Mouse (Mus musculus): ENCODE results near the gene Uri1. TPM values are rescaled to one million over a fixed set of nuclear protein-coding genes. Genes with fewer than 3 reads are reported as not detected.

The Uri1 gene
- polyA plus RNA-seq, 1 experiment from 2014 or later = 54.0 TPM

DNA sequence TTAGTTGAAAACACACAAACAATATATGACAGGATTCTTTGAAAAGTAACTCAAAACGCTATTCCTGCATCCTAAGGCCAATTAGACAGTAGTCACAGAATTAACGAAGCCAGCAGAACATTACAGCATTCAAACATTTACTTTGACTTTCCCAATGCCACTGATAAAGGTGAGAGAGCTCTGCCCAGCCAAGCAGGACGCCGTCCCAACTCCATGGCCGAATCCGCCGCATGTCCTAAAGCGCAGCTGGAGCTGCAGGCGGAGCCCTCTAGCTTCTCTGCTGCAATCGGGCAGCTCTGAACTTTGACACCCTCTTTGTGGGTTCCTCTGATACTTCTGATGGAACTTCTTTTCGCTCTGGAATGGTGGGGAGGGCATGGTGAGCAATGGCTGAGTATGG, 62.1 kb downstream of the Uri1 start:
- ATAC-seq (ENCODE audit: insufficient number of reproducible peaks, insufficient read depth, low FRiP score, low TSS enrichment) = no peak
- Histone ChIP-seq H3K36me3 (peaks cover 58% of the 10 kb centered on the region), H3K9me3 (no peaks in the 10 kb centered on the region), H3K27ac (no peak overlapping the region), H3K4me3 (no peak overlapping the region), H3K4me2 (replicated peaks) (no peak overlapping the region), H3K4me1 (no peaks in the 10 kb centered on the region), H3K27me3 (no peaks in the 10 kb centered on the region), H3K9ac (no peak overlapping the region)
- WGBS = 93% methylated on average over 11 of the region's 11 CpGs

DNA sequence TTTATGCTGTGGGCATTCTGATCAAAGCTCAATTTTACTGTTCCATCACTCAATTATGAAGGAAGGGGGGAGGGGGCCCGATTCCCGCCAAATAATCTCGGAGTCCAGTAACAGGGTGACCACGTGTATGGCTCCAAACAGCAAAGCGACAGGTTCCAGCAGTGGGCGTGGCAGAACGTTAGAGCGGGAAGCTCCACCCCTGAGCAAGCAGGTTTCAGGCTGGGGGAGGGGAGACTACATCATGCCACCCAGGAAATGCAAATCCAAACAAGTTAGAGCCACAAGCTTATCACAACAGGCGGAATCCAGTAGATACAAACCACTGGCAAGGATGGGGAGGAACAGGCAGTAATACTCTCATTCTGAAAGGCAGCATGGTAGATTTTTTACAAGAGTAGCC, 71.5 kb downstream of the Uri1 start:
- no peak overlapping the region for H3K4me3 ChIP-seq
- ATAC-seq (ENCODE audit: insufficient number of reproducible peaks, insufficient read depth, low FRiP score, low TSS enrichment) = no peak
- no peak overlapping the region for H3K27ac ChIP-seq
- H3K9me3 ChIP-seq = no peaks in the 10 kb centered on the region
- 83% methylated on average over 9 of the region's 9 CpGs for WGBS
- H3K27me3 ChIP-seq = no peaks in the 10 kb centered on the region
- peaks cover 11% of the 10 kb centered on the region; the same call in 1 of the 2 replicates for H3K36me3 ChIP-seq
- no peak overlapping the region for H3K4me2 ChIP-seq (replicated peaks)
- H3K4me1 ChIP-seq = no peaks in the 10 kb centered on the region
- no peak overlapping the region for H3K9ac ChIP-seq

GRCm38 (mm10) chr7:37936459-37936858, 86.9 kb downstream of the Uri1 start:
- H3K36me3 ChIP-seq = 0 out of 2 replicates have a peak, but pooled peaks cover 6% of the 10 kb centered on the region
- no peaks in the 10 kb centered on the region for H3K27me3 ChIP-seq
- WGBS = 80% methylated on average over 8 of the region's 8 CpGs
- no peak overlapping the region for H3K4me2 ChIP-seq (replicated peaks)
- H3K9ac ChIP-seq = no peak overlapping the region
- no peak for ATAC-seq (ENCODE audit: insufficient number of reproducible peaks, insufficient read depth, low FRiP score, low TSS enrichment)
- no peaks in the 10 kb centered on the region for H3K9me3 ChIP-seq
- H3K27ac ChIP-seq = no peak overlapping the region
- H3K4me1 ChIP-seq = peaks cover 22% of the 10 kb centered on the region
- H3K4me3 ChIP-seq = no peak overlapping the region

DNA sequence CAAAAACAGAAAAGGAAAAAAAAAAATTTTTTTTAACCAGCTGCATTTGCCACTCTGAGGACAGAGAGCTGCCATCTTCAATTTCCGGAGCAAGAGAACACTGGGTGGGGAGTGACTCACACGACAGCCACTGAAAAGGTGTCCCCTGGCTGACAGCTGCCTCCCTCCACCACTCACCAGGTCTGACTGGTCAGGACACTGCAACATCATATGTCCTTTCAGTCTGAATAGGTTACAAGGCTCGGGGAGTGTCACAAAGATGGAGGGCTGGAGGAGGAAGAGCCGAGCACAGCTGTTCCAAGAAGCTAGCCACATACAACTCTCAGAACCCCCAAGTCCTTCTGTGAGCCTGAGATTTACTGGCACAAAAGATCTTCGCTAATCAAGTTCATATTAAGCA, 87.6 kb downstream of the Uri1 start:
- Histone ChIP-seq H3K27me3 (no peaks in the 10 kb centered on the region), H3K36me3 (0 out of 2 replicates have a peak, but pooled peaks cover 3% of the 10 kb centered on the region), H3K9me3 (no peaks in the 10 kb centered on the region), H3K27ac (no peak overlapping the region), H3K4me1 (peaks cover 27% of the 10 kb centered on the region), H3K4me2 (replicated peaks) (no peak overlapping the region), H3K9ac (no peak overlapping the region), H3K4me3 (no peak overlapping the region)
- WGBS = 72% methylated on average over 5 of the region's 5 CpGs
- ATAC-seq (ENCODE audit: insufficient number of reproducible peaks, insufficient read depth, low FRiP score, low TSS enrichment) = no peak

DNA sequence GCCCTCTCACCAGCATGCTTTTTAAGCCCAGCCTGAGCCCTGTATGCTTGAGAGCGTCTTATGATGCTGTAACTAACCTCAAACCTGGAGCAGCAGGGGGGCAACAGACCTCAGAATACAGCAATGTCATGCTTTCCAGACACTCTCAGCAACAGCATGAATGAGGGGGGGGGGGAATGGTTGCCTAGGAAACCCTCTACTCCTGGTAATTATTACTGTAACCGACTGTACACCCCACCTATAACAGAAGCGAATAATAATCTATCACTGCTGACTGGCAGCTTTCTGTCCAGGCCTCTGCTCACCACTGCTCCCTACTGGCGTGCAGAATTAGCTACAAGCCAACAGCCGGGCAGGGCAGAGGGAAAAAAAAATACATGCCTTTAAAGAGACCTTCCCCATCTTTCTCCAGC, 88.6 kb downstream of the Uri1 start:
- H3K27me3 ChIP-seq = no peaks in the 10 kb centered on the region
- 21% methylated on average over 5 of the region's 5 CpGs for WGBS
- H3K4me2 ChIP-seq (replicated peaks) = no peak overlapping the region
- no peak for ATAC-seq (ENCODE audit: insufficient number of reproducible peaks, insufficient read depth, low FRiP score, low TSS enrichment)
- no peak overlapping the region for H3K4me3 ChIP-seq
- H3K27ac ChIP-seq = no peak overlapping the region
- H3K36me3 ChIP-seq = no peaks in the 10 kb centered on the region
- peaks cover 30% of the 10 kb centered on the region for H3K4me1 ChIP-seq
- H3K9ac ChIP-seq = no peak overlapping the region
- no peaks in the 10 kb centered on the region for H3K9me3 ChIP-seq

GRCm38 (mm10) chr7:37933754-37934308, 89.5 kb downstream of the Uri1 start:
- Histone ChIP-seq H3K9me3 (no peaks in the 10 kb centered on the region), H3K27me3 (no peaks in the 10 kb centered on the region), H3K4me1 (peaks cover 30% of the 10 kb centered on the region), H3K9ac (no peak overlapping the region; the same call in 1 of the 2 replicates), H3K4me3 (no peak overlapping the region), H3K27ac (no peak overlapping the region), H3K4me2 (replicated peaks) (no peak overlapping the region), H3K36me3 (no peaks in the 10 kb centered on the region)
- 46% methylated on average over 9 of the region's 9 CpGs for WGBS
- no peak for ATAC-seq (ENCODE audit: insufficient number of reproducible peaks, insufficient read depth, low FRiP score, low TSS enrichment)

GRCm38 (mm10) chr7:37931631-37932030, 91.7 kb downstream of the Uri1 start:
- Histone ChIP-seq H3K9ac (no peak overlapping the region; the same call in 1 of the 2 replicates), H3K27ac (peak overlapping the region; percentile 54)
- peak; percentile 68; the same call in 1 of the 2 replicates for ATAC-seq (ENCODE audit: insufficient number of reproducible peaks, insufficient read depth, low FRiP score, low TSS enrichment)

DNA sequence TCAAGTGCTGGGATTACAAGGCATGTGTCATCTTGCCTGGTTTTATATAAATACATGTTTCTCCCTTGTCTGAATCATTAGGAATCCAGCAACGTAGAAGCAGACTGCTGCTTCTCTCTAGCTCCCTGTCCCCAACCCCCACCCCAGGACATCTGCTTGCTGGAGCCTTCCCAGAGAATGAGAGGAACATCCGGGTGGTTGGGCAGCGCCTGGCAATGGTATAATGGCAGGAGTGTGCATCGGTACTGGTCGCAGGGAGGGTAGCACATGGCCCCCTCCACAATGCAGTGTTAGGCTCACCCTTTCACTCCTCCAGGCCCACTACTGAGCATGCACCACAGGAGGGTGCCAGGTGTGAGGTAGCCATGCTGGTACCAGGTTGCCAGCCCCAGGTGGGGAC, 93.6 kb downstream of the Uri1 start:
- H3K27ac ChIP-seq = no peak overlapping the region
- no peak overlapping the region for H3K9ac ChIP-seq
- no peak for ATAC-seq (ENCODE audit: insufficient number of reproducible peaks, insufficient read depth, low FRiP score, low TSS enrichment)
- WGBS = 67% methylated on average over 5 of the region's 5 CpGs
- H3K27me3 ChIP-seq = no peaks in the 10 kb centered on the region
- H3K4me3 ChIP-seq = no peak overlapping the region
- H3K9me3 ChIP-seq = no peaks in the 10 kb centered on the region
- H3K4me2 ChIP-seq (replicated peaks) = no peak overlapping the region
- no peaks in the 10 kb centered on the region for H3K36me3 ChIP-seq
- peaks cover 29% of the 10 kb centered on the region for H3K4me1 ChIP-seq

More at GRCm38 (mm10) chr7:37931631-37932030, 91.7 kb downstream of the Uri1 start:
- WGBS = 18% methylated on average over 3 of the region's 3 CpGs
- H3K4me1 ChIP-seq = peaks cover 30% of the 10 kb centered on the region
- 0 out of 2 replicates have a peak overlapping the region, but pooled peaks have one; percentile 16 for H3K4me2 ChIP-seq (replicated peaks)
- H3K9me3 ChIP-seq = no peaks in the 10 kb centered on the region
- H3K27me3 ChIP-seq = no peaks in the 10 kb centered on the region
- no peaks in the 10 kb centered on the region for H3K36me3 ChIP-seq
- H3K4me3 ChIP-seq = no peak overlapping the region

DNA sequence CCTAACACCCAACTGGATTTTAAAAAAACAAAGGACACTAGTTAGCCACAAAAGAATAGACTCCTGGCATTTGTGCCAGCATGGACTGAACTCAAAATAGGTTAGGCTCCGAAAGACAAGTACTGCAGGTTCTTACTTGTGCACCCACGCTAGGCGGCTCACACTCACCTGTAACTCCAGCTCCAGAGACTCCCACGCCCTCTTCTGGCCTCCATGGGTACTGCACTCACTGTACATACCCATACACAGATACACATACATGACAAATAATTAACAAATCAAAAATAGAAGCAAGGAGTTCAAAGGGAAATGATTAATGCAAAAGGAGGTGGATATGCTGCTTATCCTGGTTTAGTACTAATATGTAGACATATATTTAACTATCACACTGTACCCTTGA, 100.4 kb downstream of the Uri1 start:
- no peaks in the 10 kb centered on the region for H3K9me3 ChIP-seq
- WGBS = 79% methylated on average over 4 of the region's 4 CpGs
- H3K4me2 ChIP-seq (replicated peaks) = no peak overlapping the region
- no peak overlapping the region for H3K27ac ChIP-seq
- H3K27me3 ChIP-seq = no peaks in the 10 kb centered on the region
- no peaks in the 10 kb centered on the region for H3K36me3 ChIP-seq
- H3K4me3 ChIP-seq = no peak overlapping the region
- no peak overlapping the region for H3K9ac ChIP-seq
- no peak for ATAC-seq (ENCODE audit: insufficient number of reproducible peaks, insufficient read depth, low FRiP score, low TSS enrichment)
- no peaks in the 10 kb centered on the region for H3K4me1 ChIP-seq

GRCm38 (mm10) chr7:37921681-37922430, 101.5 kb downstream of the Uri1 start:
- Histone ChIP-seq H3K9me3 (no peaks in the 10 kb centered on the region), H3K36me3 (no peaks in the 10 kb centered on the region), H3K4me1 (no peaks in the 10 kb centered on the region), H3K27ac (no peak overlapping the region), H3K4me2 (replicated peaks) (no peak overlapping the region), H3K4me3 (no peak overlapping the region), H3K27me3 (no peaks in the 10 kb centered on the region), H3K9ac (no peak overlapping the region)
- WGBS = 76% methylated on average over 17 of the region's 17 CpGs
- ATAC-seq (ENCODE audit: insufficient number of reproducible peaks, insufficient read depth, low FRiP score, low TSS enrichment) = no peak

DNA sequence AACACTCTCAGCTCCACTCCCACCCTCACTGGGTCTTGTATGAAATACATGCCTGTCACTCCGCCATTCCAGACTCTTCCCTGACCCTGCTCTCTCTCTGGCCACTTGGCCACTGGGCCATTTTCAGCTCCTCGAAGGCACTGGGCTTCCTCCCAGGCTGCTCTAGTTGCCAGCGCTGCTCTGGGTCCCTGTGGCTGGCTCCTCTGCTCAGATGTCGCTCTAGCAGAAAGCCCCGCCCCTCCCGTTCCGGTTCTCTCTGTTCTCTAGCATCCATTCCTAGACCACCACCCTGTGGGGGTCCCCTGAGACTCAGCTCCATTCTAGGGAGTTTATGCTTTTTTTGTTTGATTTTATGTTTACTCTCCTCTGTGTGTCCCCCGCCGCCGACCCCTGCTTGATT, 104.4 kb downstream of the Uri1 start:
- H3K27me3 ChIP-seq = no peaks in the 10 kb centered on the region
- H3K4me1 ChIP-seq = no peaks in the 10 kb centered on the region
- H3K4me3 ChIP-seq = no peak overlapping the region
- H3K9me3 ChIP-seq = no peaks in the 10 kb centered on the region
- no peak for ATAC-seq (ENCODE audit: insufficient number of reproducible peaks, insufficient read depth, low FRiP score, low TSS enrichment)
- no peak overlapping the region for H3K27ac ChIP-seq
- H3K9ac ChIP-seq = no peak overlapping the region; the same call in 1 of the 2 replicates
- 57% methylated on average over 10 of the region's 10 CpGs for WGBS
- no peaks in the 10 kb centered on the region for H3K36me3 ChIP-seq
- no peak overlapping the region for H3K4me2 ChIP-seq (replicated peaks)

GRCm38 (mm10) chr7:37916762-37917439, 106.5 kb downstream of the Uri1 start:
- Histone ChIP-seq H3K4me3 (no peak overlapping the region), H3K36me3 (no peaks in the 10 kb centered on the region), H3K4me2 (replicated peaks) (no peak overlapping the region), H3K27ac (no peak overlapping the region), H3K9ac (no peak overlapping the region), H3K27me3 (no peaks in the 10 kb centered on the region), H3K4me1 (0 out of 2 replicates have a peak, but pooled peaks cover under 1% of the 10 kb centered on the region), H3K9me3 (no peaks in the 10 kb centered on the region)
- ATAC-seq (ENCODE audit: insufficient number of reproducible peaks, insufficient read depth, low FRiP score, low TSS enrichment) = no peak
- 70% methylated on average over 18 of the region's 18 CpGs for WGBS

Data from embryonic facial prominence, embryonic 12.5 days (tissue).